In the genomic region with DNA sequence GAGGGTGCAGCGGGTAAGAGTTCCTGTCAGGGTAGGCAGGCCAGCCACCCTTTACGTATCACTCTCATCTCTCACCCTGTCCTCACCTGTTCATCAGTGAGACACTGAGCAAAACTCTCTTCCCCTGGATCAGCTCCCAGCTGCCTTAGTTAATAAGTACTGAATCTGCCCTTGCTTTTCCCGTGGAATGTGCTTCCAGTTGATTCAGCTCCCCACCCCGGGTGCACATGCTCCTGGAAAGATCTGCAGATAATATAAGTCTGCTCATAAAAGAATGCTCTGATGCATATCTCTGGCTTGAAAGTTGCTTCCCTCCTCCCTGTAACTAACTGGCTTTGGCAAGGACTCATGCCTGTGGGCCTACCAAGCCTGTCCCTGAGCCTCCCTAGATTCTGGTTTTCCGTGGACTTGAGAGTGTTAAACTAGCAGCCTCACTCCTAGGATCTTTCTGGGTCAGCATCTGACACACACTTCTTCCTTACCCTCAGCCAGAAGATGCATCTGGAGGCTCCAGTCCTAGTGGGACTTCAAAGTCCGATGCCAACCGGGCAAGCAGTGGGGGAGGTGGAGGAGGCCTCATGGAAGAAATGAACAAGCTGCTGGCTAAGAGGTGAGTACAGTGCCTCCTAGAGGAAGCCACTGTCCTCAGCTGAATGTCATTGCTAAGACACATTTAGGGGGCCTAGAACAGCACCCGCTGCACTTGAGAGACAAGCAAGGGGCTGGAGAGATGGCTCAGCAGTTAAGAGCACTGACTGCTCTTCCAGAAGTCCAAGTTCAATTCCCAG, we compare ENCODE assay signal across 9 mouse cellular contexts. TPM values are rescaled to one million over a fixed set of nuclear protein-coding genes. Genes with fewer than 3 reads are reported as not detected.
DNase-seq lines count a peak whose midpoint lies in the region; ATAC-seq and TF ChIP-seq lines count a peak whose summit lies in the region.
"Had no signal": no experiment of that assay in that cellular context is flagged by ENCODE, and none has a peak within 500 bp of the region (broad histone marks: within the 10 kb centered on the region; RNA-seq: fewer than 3 reads in every experiment).

No protein-coding gene starts in this region.

- H3K9ac ChIP-seq in lung, embryonic 16.5 days (ENCODE audit: low read length): no peak overlapping the region

- H3K36me3 ChIP-seq in lung, embryonic 16.5 days (ENCODE audit: control insufficient read depth, insufficient read depth, low read length): peaks cover 39% of the 10 kb centered on the region

- H3K4me2 ChIP-seq in lung, embryonic 16.5 days (ENCODE audit: low read depth, low read length): no peak overlapping the region

- ATAC-seq in lung, embryonic 16.5 days (ENCODE audit: low read depth): peak; percentile 37
- ATAC-seq: inflammation-experienced regulatory T-cells, adult 6 months had no signal

- H3K27me3 ChIP-seq in lung, embryonic 16.5 days (ENCODE audit: control insufficient read depth, insufficient read depth, low read depth, low read length): no peaks in the 10 kb centered on the region

- H3K9me3 ChIP-seq in lung, embryonic 16.5 days (ENCODE audit: control insufficient read depth, low read length): no peaks in the 10 kb centered on the region

- peak; percentile 19; the same call in 1 of the 2 replicates for TF ChIP-seq CTCF in lung, adult 2 months (IDR thresholded peaks at IDR 0.05; ENCODE audit: insufficient read depth, low read length)
- TF ChIP-seq CTCF in brain, embryonic 14.5 days (IDR thresholded peaks at IDR 0.05; ENCODE audit: borderline replicate concordance, extremely low read depth, insufficient read depth, insufficient read length): peak; percentile 25; the same call in 1 of the 2 replicates

- peak overlapping the region; percentile 11; the same call in 1 of the 2 replicates for H3K27ac ChIP-seq in lung, embryonic 16.5 days (ENCODE audit: low read length)
- H3K27ac ChIP-seq: macrophage had no signal

- TF ChIP-seq POLR2A in lung, adult 2 months (IDR thresholded peaks at IDR 0.05; ENCODE audit: borderline replicate concordance, extremely low read depth, low read depth, low read length): no peak
- TF ChIP-seq POLR2A in brain, embryonic 14.5 days (IDR thresholded peaks at IDR 0.05; ENCODE audit: borderline replicate concordance, extremely low read depth, insufficient read depth, insufficient read length, poor library complexity, severe bottlenecking): no peak

- no peak overlapping the region for H3K4me3 ChIP-seq in lung, adult 2 months (replicated peaks; ENCODE audit: extremely low read depth, low read depth, low read length)
- H3K4me3 ChIP-seq in lung, embryonic 16.5 days (ENCODE audit: low read length): no peak overlapping the region

- DNase-seq in lung, adult 2 months: no peak
- no peak for DNase-seq in lung, postnatal 14 days
- no peak for DNase-seq in brain, embryonic 14.5 days (ENCODE audit: low read depth)
- peak; percentile 88 for DNase-seq in kidney, adult 11 months
- DNase-seq in embryo, embryonic 11 days: no peak
- no peak for DNase-seq in right cerebral cortex, postnatal 25 days

- WGBS in lung, adult 2 months: 52% methylated on average over 8 of the region's 8 CpGs
- WGBS in lung, embryonic 16.5 days: 58% methylated on average over 8 of the region's 8 CpGs

- H3K4me1 ChIP-seq in lung, adult 2 months (ENCODE audit: control insufficient read depth, insufficient read depth, low read length): peaks cover 14% of the 10 kb centered on the region
- peaks cover 2% of the 10 kb centered on the region; the same call in 1 of the 2 replicates for H3K4me1 ChIP-seq in lung, embryonic 16.5 days (replicated peaks; ENCODE audit: control insufficient read depth, insufficient read depth, low read length)

RNA-seq across cellular contexts. Expression of a gene that starts 26.3 kb away (rescaled TPM):
- 2.0 and 5.3 TPM in 2 replicates for polyA plus RNA-seq in lung, adult 2 months (2012; rRNA removed)
- polyA plus RNA-seq in brain, embryonic 14.5 days (2012; rRNA removed): 0.05 TPM in 1 of 2 replicates, not detected in the other
- 1.1 and 1.9 TPM in 2 replicates for polyA plus RNA-seq in lung, embryonic 16.5 days (2015; fragmentation: Nextera tagmentation; extraction: Ambion mirVana)
- polyA plus RNA-seq: macrophage had no signal
